In genomic region chr14:78244811-78245210, GRCm38 (mm10) we compare ENCODE assay signal across 16 mouse cellular contexts.
DNase-seq lines count a peak whose midpoint lies in the region; ATAC-seq and TF ChIP-seq lines count a peak whose summit lies in the region.
"Had no signal": no experiment of that assay in that cellular context is flagged by ENCODE, and none has a peak within 500 bp of the region (broad histone marks: within the 10 kb centered on the region; RNA-seq: fewer than 3 reads in every experiment).

No protein-coding gene starts in this region.

- no peak for ATAC-seq in stomach, postnatal 0 days (ENCODE audit: low FRiP score, low TSS enrichment)
- ATAC-seq: intestine, postnatal 0 days; lung, postnatal 0 days; midbrain, embryonic 13.5 days had no signal

- 28% methylated on average over 4 of the region's 4 CpGs for WGBS in stomach, postnatal 0 days

- no peaks in the 10 kb centered on the region for H3K27me3 ChIP-seq in stomach, postnatal 0 days (ENCODE audit: control insufficient read depth, insufficient read depth, low read length)
- H3K27me3 ChIP-seq: midbrain, embryonic 13.5 days had no signal

- no peak overlapping the region for H3K4me2 ChIP-seq in stomach, postnatal 0 days (replicated peaks; ENCODE audit: low read depth)
- H3K4me2 ChIP-seq: midbrain, embryonic 13.5 days had no signal

- TF ChIP-seq EP300 in stomach, postnatal 0 days (optimal IDR thresholded peaks at IDR 0.05) = no peak

- TF ChIP-seq CTCF in stomach, postnatal 0 days (IDR thresholded peaks at IDR 0.05; ENCODE audit: low read depth) = no peak

- H3K27ac ChIP-seq in stomach, postnatal 0 days (replicated peaks) = no peak overlapping the region
- H3K27ac ChIP-seq: heart, adult 2 months; midbrain, embryonic 13.5 days had no signal

- H3K9ac ChIP-seq in stomach, postnatal 0 days (ENCODE audit: low read length) = no peak overlapping the region
- H3K9ac ChIP-seq: midbrain, embryonic 13.5 days had no signal

- no peak overlapping the region for H3K4me3 ChIP-seq in stomach, postnatal 0 days (ENCODE audit: low read depth, low read length)
- H3K4me3 ChIP-seq: heart, adult 2 months; midbrain, embryonic 13.5 days had no signal

- no peaks in the 10 kb centered on the region for H3K36me3 ChIP-seq in stomach, postnatal 0 days (ENCODE audit: control insufficient read depth, insufficient read depth, low read length)
- H3K36me3 ChIP-seq: midbrain, embryonic 13.5 days had no signal

- H3K9me3 ChIP-seq in stomach, postnatal 0 days (ENCODE audit: control insufficient read depth, low read length) = no peaks in the 10 kb centered on the region
- H3K9me3 ChIP-seq: midbrain, embryonic 13.5 days had no signal

- H3K4me1 ChIP-seq in stomach, postnatal 0 days (replicated peaks; ENCODE audit: control insufficient read depth, insufficient read depth) = no peaks in the 10 kb centered on the region
- H3K4me1 ChIP-seq: midbrain, embryonic 13.5 days had no signal

- peak; percentile 17 for DNase-seq in embryo, embryonic 10 days (ENCODE audit: low spot score)
- no peak for DNase-seq in embryo, embryonic 11 days
- peak; percentile 26 to 42 for DNase-seq in right cerebral cortex, adult 2 months (ENCODE audit: low spot score in 2 of 2)
- DNase-seq in right cerebral cortex, postnatal 14 days = no peak
- peak; percentile 7 to 19 for DNase-seq in layer of hippocampus, adult 8-10 months (ENCODE audit: low spot score in 2 of 2)
- DNase-seq in right cerebral cortex, postnatal 36 days (ENCODE audit: low spot score in 2 of 2) = peak; percentile 11 to 16
- DNase-seq in stomach, postnatal 0 days (ENCODE audit: low spot score) = no peak
- DNase-seq in ovary, postnatal 36 days (ENCODE audit: low spot score) = no peak
- DNase-seq: heart, adult 2 months; heart, postnatal 36 days; kidney, postnatal 4 days; retina, postnatal 1 day; thymus, postnatal 4 days had no signal

Comparison
In these comparisons a context has a peak if more than half of its experiments do, and no peak if none do; other contexts are left out.
1. DNase-seq: peak in embryo, embryonic 10 days (single experiment), right cerebral cortex, adult 2 months (2 of 2), layer of hippocampus, adult 8-10 months (2 of 2) and right cerebral cortex, postnatal 36 days (2 of 2); none in embryo, embryonic 11 days (single experiment), right cerebral cortex, postnatal 14 days (single experiment), stomach, postnatal 0 days (single experiment) and ovary, postnatal 36 days (single experiment).